Mouse (Mus musculus): Measurements from ENCODE around the gene AI661453.

Gene AI661453

GRCm38 (mm10) chr17:47441296-47442051 lies 5.1 kb downstream of the AI661453 start:
- no peak for DNase-seq

GRCm38 (mm10) chr17:47442271-47442670 lies 5.9 kb downstream of the AI661453 start:
- no peak for DNase-seq

- no peak for DNase-seq
These were observed 7.7 kb downstream of the AI661453 start for GRCm38 (mm10) chr17:47444113-47444512.

GRCm38 (mm10) chr17:47445518-47445917 lies 9.1 kb downstream of the AI661453 start:
- DNase-seq = no peak

GRCm38 (mm10) chr17:47446025-47446424 lies 9.6 kb downstream of the AI661453 start:
- no peak for DNase-seq

- DNase-seq = no peak
These were observed 10.1 kb downstream of the AI661453 start for GRCm38 (mm10) chr17:47446561-47446960.

- no peak for DNase-seq
These were observed 12.3 kb downstream of the AI661453 start for GRCm38 (mm10) chr17:47448523-47449372.

- DNase-seq = no peak
These were observed 13.0 kb downstream of the AI661453 start for GRCm38 (mm10) chr17:47449432-47449831.

GRCm38 (mm10) chr17:47450239-47450638 lies 13.8 kb downstream of the AI661453 start:
- DNase-seq = no peak

GRCm38 (mm10) chr17:47450880-47451565 lies 14.6 kb downstream of the AI661453 start:
- DNase-seq = no peak

- no peak for DNase-seq
These were observed 16.5 kb downstream of the AI661453 start for GRCm38 (mm10) chr17:47452886-47453285.

- DNase-seq = no peak
These were observed 18.3 kb downstream of the AI661453 start for GRCm38 (mm10) chr17:47454675-47455074.

GRCm38 (mm10) chr17:47458310-47458709 lies 21.9 kb downstream of the AI661453 start:
- no peak for DNase-seq

- no peak for DNase-seq
These were observed 22.5 kb downstream of the AI661453 start for GRCm38 (mm10) chr17:47458936-47459335.

- DNase-seq = no peak
These were observed 23.0 kb downstream of the AI661453 start for GRCm38 (mm10) chr17:47459341-47459919.

- no peak for DNase-seq
These were observed 25.3 kb downstream of the AI661453 start for GRCm38 (mm10) chr17:47461688-47462087.

GRCm38 (mm10) chr17:47462209-47462608 lies 25.8 kb downstream of the AI661453 start:
- DNase-seq = no peak

- no peak for DNase-seq
These were observed 26.4 kb downstream of the AI661453 start for GRCm38 (mm10) chr17:47462728-47463388.

- DNase-seq = no peak
These were observed 28.0 kb downstream of the AI661453 start for GRCm38 (mm10) chr17:47464248-47464965.

- DNase-seq = no peak
These were observed 28.6 kb downstream of the AI661453 start for GRCm38 (mm10) chr17:47465016-47465415.

- DNase-seq = no peak
These were observed 29.9 kb downstream of the AI661453 start for GRCm38 (mm10) chr17:47466284-47466683.

GRCm38 (mm10) chr17:47467659-47468058 lies 31.2 kb downstream of the AI661453 start:
- DNase-seq = no peak

All from cerebellum, adult 11-12 months (tissue).